In genomic region chr2:32982700-32983099, GRCm38 (mm10) we compare ENCODE assay signal across 8 mouse cellular contexts. TPM values are rescaled to one million over a fixed set of nuclear protein-coding genes. Genes with fewer than 3 reads are reported as not detected.
A peak's percentile ranks its signal among the peaks of the same experiment; 100 is the strongest.
DNase-seq lines count a peak whose midpoint lies in the region; ATAC-seq lines count a peak whose summit lies in the region.

No protein-coding gene starts in this region.

- no peak for DNase-seq in lung, postnatal 25 days (ENCODE audit: low spot score)
- no peak for DNase-seq in frontal cortex, postnatal 14 days (ENCODE audit: low spot score in 2 of 2)
- DNase-seq in cerebellum, adult 9-10 months, result no peak
- DNase-seq in ovary, adult 18-20 months (ENCODE audit: low spot score), result no peak

- no peaks in the 10 kb centered on the region for H3K9me3 ChIP-seq in lung, embryonic 16.5 days (ENCODE audit: control insufficient read depth, low read length)
- no peaks in the 10 kb centered on the region for H3K9me3 ChIP-seq in forebrain, embryonic 12.5 days
- H3K9me3 ChIP-seq in limb, embryonic 15.5 days, result no peaks in the 10 kb centered on the region
- no peaks in the 10 kb centered on the region for H3K9me3 ChIP-seq in stomach, embryonic 15.5 days

- H3K36me3 ChIP-seq in lung, embryonic 16.5 days (ENCODE audit: control insufficient read depth, insufficient read depth, low read length), result no peaks in the 10 kb centered on the region
- H3K36me3 ChIP-seq in forebrain, embryonic 12.5 days (replicated peaks), result no peaks in the 10 kb centered on the region
- H3K36me3 ChIP-seq in limb, embryonic 15.5 days, result no peaks in the 10 kb centered on the region; the same call in 1 of the 2 replicates
- no peaks in the 10 kb centered on the region for H3K36me3 ChIP-seq in stomach, embryonic 15.5 days

- no peak for ATAC-seq in lung, embryonic 16.5 days (ENCODE audit: low read depth)
- ATAC-seq in forebrain, embryonic 12.5 days (ENCODE audit: low FRiP score), result no peak
- no peak for ATAC-seq in limb, embryonic 15.5 days (ENCODE audit: insufficient number of reproducible peaks, low FRiP score, low TSS enrichment, low read depth)
- ATAC-seq in stomach, embryonic 15.5 days (ENCODE audit: insufficient read depth, low FRiP score, low read depth), result no peak

- H3K27ac ChIP-seq in lung, embryonic 16.5 days (ENCODE audit: low read length), result no peak overlapping the region
- no peak overlapping the region for H3K27ac ChIP-seq in forebrain, embryonic 12.5 days
- no peak overlapping the region for H3K27ac ChIP-seq in limb, embryonic 15.5 days
- no peak overlapping the region for H3K27ac ChIP-seq in stomach, embryonic 15.5 days

- H3K4me3 ChIP-seq in lung, embryonic 16.5 days (ENCODE audit: low read length), result peak overlapping the region; percentile 85
- H3K4me3 ChIP-seq in forebrain, embryonic 12.5 days (replicated peaks), result peak overlapping the region; percentile 74
- H3K4me3 ChIP-seq in limb, embryonic 15.5 days, result peak overlapping the region; percentile 82
- peak overlapping the region; percentile 78 for H3K4me3 ChIP-seq in stomach, embryonic 15.5 days (replicated peaks)

- 2% methylated on average over 4 of the region's 4 CpGs for WGBS in lung, embryonic 16.5 days
- WGBS in forebrain, embryonic 12.5 days, result 2% methylated on average over 4 of the region's 4 CpGs
- WGBS in limb, embryonic 15.5 days, result 6% methylated on average over 4 of the region's 4 CpGs
- under 1% methylated on average over 4 of the region's 4 CpGs for WGBS in stomach, embryonic 15.5 days

- peaks cover 7% of the 10 kb centered on the region for H3K4me1 ChIP-seq in lung, embryonic 16.5 days (replicated peaks; ENCODE audit: control insufficient read depth, insufficient read depth, low read length)
- peaks cover 25% of the 10 kb centered on the region for H3K4me1 ChIP-seq in forebrain, embryonic 12.5 days
- H3K4me1 ChIP-seq in limb, embryonic 15.5 days, result peaks cover 19% of the 10 kb centered on the region
- peaks cover 10% of the 10 kb centered on the region for H3K4me1 ChIP-seq in stomach, embryonic 15.5 days

- H3K27me3 ChIP-seq in lung, embryonic 16.5 days (ENCODE audit: control insufficient read depth, insufficient read depth, low read depth, low read length), result no peaks in the 10 kb centered on the region
- peaks cover 12% of the 10 kb centered on the region for H3K27me3 ChIP-seq in forebrain, embryonic 12.5 days
- H3K27me3 ChIP-seq in limb, embryonic 15.5 days, result no peaks in the 10 kb centered on the region
- H3K27me3 ChIP-seq in stomach, embryonic 15.5 days (replicated peaks), result no peaks in the 10 kb centered on the region

- H3K4me2 ChIP-seq in lung, embryonic 16.5 days (ENCODE audit: low read depth, low read length), result peak overlapping the region; percentile 100
- peak overlapping the region; percentile 95 for H3K4me2 ChIP-seq in forebrain, embryonic 12.5 days
- peak overlapping the region; percentile 99 for H3K4me2 ChIP-seq in limb, embryonic 15.5 days
- peak overlapping the region; percentile 98 for H3K4me2 ChIP-seq in stomach, embryonic 15.5 days

- H3K9ac ChIP-seq in lung, embryonic 16.5 days (ENCODE audit: low read length), result peak overlapping the region; percentile 44
- 0 out of 2 replicates have a peak overlapping the region, but pooled peaks have one; percentile 39 for H3K9ac ChIP-seq in forebrain, embryonic 12.5 days
- no peak overlapping the region for H3K9ac ChIP-seq in limb, embryonic 15.5 days
- no peak overlapping the region for H3K9ac ChIP-seq in stomach, embryonic 15.5 days

RNA-seq across cellular contexts. Expression of gene Slc2a8, which starts 0.8 kb away (rescaled TPM):
- polyA plus RNA-seq in lung, embryonic 16.5 days (2015; fragmentation: Nextera tagmentation; extraction: Ambion mirVana), result 19.2 and 20.6 TPM in 2 replicates
- 14.4 and 16.3 TPM in 2 replicates for polyA plus RNA-seq in forebrain, embryonic 12.5 days (2016; fragmentation: Nextera tagmentation; extraction: Ambion mirVana)
- polyA plus RNA-seq in limb, embryonic 15.5 days (2015; fragmentation: Nextera tagmentation; extraction: Ambion mirVana), result 22.1 and 22.4 TPM in 2 replicates
- 16.9 and 18.2 TPM in 2 replicates for polyA plus RNA-seq in stomach, embryonic 15.5 days (2015; fragmentation: Nextera tagmentation; extraction: Ambion mirVana)

RNA-seq across cellular contexts. Expression of gene Lrsam1, which starts 21.3 kb away (rescaled TPM):
- polyA plus RNA-seq in lung, embryonic 16.5 days (2015; fragmentation: Nextera tagmentation; extraction: Ambion mirVana), result 9.3 and 10.6 TPM in 2 replicates
- 16.6 and 18.2 TPM in 2 replicates for polyA plus RNA-seq in forebrain, embryonic 12.5 days (2016; fragmentation: Nextera tagmentation; extraction: Ambion mirVana)
- polyA plus RNA-seq in limb, embryonic 15.5 days (2015; fragmentation: Nextera tagmentation; extraction: Ambion mirVana), result 11.3 and 12.0 TPM in 2 replicates
- 8.8 and 10.1 TPM in 2 replicates for polyA plus RNA-seq in stomach, embryonic 15.5 days (2015; fragmentation: Nextera tagmentation; extraction: Ambion mirVana)

RNA-seq across cellular contexts. Expression of gene Rpl12, which starts 21.3 kb away (rescaled TPM):
- 145 and 151 TPM in 2 replicates for polyA plus RNA-seq in lung, embryonic 16.5 days (2015; fragmentation: Nextera tagmentation; extraction: Ambion mirVana)
- 115 and 128 TPM in 2 replicates for polyA plus RNA-seq in forebrain, embryonic 12.5 days (2016; fragmentation: Nextera tagmentation; extraction: Ambion mirVana)
- polyA plus RNA-seq in limb, embryonic 15.5 days (2015; fragmentation: Nextera tagmentation; extraction: Ambion mirVana), result 154 and 176 TPM in 2 replicates
- 152 and 172 TPM in 2 replicates for polyA plus RNA-seq in stomach, embryonic 15.5 days (2015; fragmentation: Nextera tagmentation; extraction: Ambion mirVana)

Comparison
In these comparisons a context has a peak if more than half of its experiments do, and no peak if none do; other contexts are left out.
1. H3K9ac ChIP-seq: peak in lung, embryonic 16.5 days (single experiment) and forebrain, embryonic 12.5 days (single experiment); none in limb, embryonic 15.5 days (single experiment) and stomach, embryonic 15.5 days (single experiment).
2. Peak in every context shown above with its lines, with median percentiles within 50 percentile points of each other: H3K4me2 ChIP-seq and H3K4me3 ChIP-seq.